Mouse (Mus musculus): ENCODE data around the gene Ccdc113.

The Ccdc113 gene

GRCm38 (mm10) chr8:95599861-95600260 lies 66.0 kb downstream of the Ccdc113 start:
- intact Hi-C loops (cut with DNase I): loop anchor here (10.0 kb wide), 1 partner anchor 315 kb away; no protein-coding TSS in a partner anchor

- intact Hi-C loops (cut with DNase I): loop anchor here (10.0 kb wide), 1 partner anchor 313 kb away; no protein-coding TSS in a partner anchor
These were observed 67.4 kb downstream of the Ccdc113 start for GRCm38 (mm10) chr8:95601306-95601705.

- intact Hi-C loops (cut with DNase I): loop anchor here (10.0 kb wide), 1 partner anchor 313 kb away; no protein-coding TSS in a partner anchor
These were observed 68.3 kb downstream of the Ccdc113 start for GRCm38 (mm10) chr8:95602168-95602567.

GRCm38 (mm10) chr8:95606509-95606908 lies 72.6 kb downstream of the Ccdc113 start:
- intact Hi-C loops (cut with DNase I): loop anchor here (2.0 to 10.0 kb wide), 3 partner anchors 90 to 308 kb away; no protein-coding TSS in a partner anchor

GRCm38 (mm10) chr8:95607210-95607609 lies 73.3 kb downstream of the Ccdc113 start:
- intact Hi-C loops (cut with DNase I): loop anchor here (2.0 to 10.0 kb wide), 3 partner anchors 90 to 308 kb away; no protein-coding TSS in a partner anchor

All from adrenal gland (tissue).